ENCODE assay signal across 19 mouse cellular contexts in genomic region chr16:97467472-97467871, GRCm38 (mm10). TPM values are rescaled to one million over a fixed set of nuclear protein-coding genes. Genes with fewer than 3 reads are reported as not detected.
"Had no signal": no experiment of that assay in that cellular context is flagged by ENCODE, and none has a peak within 500 bp of the region (broad histone marks: within the 10 kb centered on the region; RNA-seq: fewer than 3 reads in every experiment).

No protein-coding gene starts in this region.

- ATAC-seq: midbrain, embryonic 16.5 days had no signal

- H3K4me3 ChIP-seq: midbrain, embryonic 10.5 days; midbrain, embryonic 12.5 days; myocyte; neural tube, embryonic 13.5 days; neural tube, embryonic 15.5 days had no signal

- H3K4me2 ChIP-seq: lung, embryonic 14.5 days; midbrain, embryonic 12.5 days; neural tube, embryonic 13.5 days; neural tube, embryonic 15.5 days had no signal

- DNase-seq: lung, embryonic 14.5 days; lung, postnatal 10 days; lung, postnatal 4 days; midbrain, embryonic 14.5 days; right cerebral cortex, postnatal 14 days; spleen, adult 18-20 months; thymus, adult 18-20 months; thymus, postnatal 14 days; thymus, postnatal 36 days had no signal

- H3K9ac ChIP-seq: lung, embryonic 14.5 days; midbrain, embryonic 12.5 days; neural tube, embryonic 13.5 days; neural tube, embryonic 15.5 days had no signal

- H3K27ac ChIP-seq: midbrain, embryonic 10.5 days; midbrain, embryonic 12.5 days; neural tube, embryonic 13.5 days; neural tube, embryonic 15.5 days had no signal

- H3K36me3 ChIP-seq: midbrain, embryonic 10.5 days; midbrain, embryonic 12.5 days; neural tube, embryonic 13.5 days; neural tube, embryonic 15.5 days had no signal

- H3K9me3 ChIP-seq: midbrain, embryonic 10.5 days; midbrain, embryonic 12.5 days; neural tube, embryonic 13.5 days; neural tube, embryonic 15.5 days had no signal

- H3K27me3 ChIP-seq: midbrain, embryonic 12.5 days; neural tube, embryonic 13.5 days; neural tube, embryonic 15.5 days had no signal

RNA-seq across cellular contexts. Expression of gene Mx1, which starts 4.8 kb away (rescaled TPM):
- polyA plus RNA-seq: midbrain, embryonic 10.5 days; neural tube, embryonic 11.5 days had no signal

RNA-seq across cellular contexts. Expression of gene Fam3b, which starts 47.1 kb away (rescaled TPM):
- polyA plus RNA-seq: liver, embryonic 16.5 days; lung, embryonic 14.5 days; lung, embryonic 16.5 days; midbrain, embryonic 10.5 days; midbrain, embryonic 12.5 days; midbrain, embryonic 14.5 days; midbrain, embryonic 16.5 days; myocyte; neural tube, embryonic 11.5 days; neural tube, embryonic 13.5 days; neural tube, embryonic 15.5 days; stomach, embryonic 14.5 days had no signal
